Mouse (Mus musculus) layer of hippocampus, adult 8-10 months (tissue): ENCODE results near the gene Tub. TPM values are rescaled to one million over a fixed set of nuclear protein-coding genes. Genes with fewer than 3 reads are reported as not detected.

ENCODE experiments used
- DNase-seq, 2 experiments: peaks; one replicate each; pipeline ENCODE4 v3.0.0; 2022; ENCODE audit warnings: low spot score in 2 of 2
- total RNA-seq, 4 experiments: library from RNA; stranded (reverse); gene quantifications; 2 replicates each; pipeline ENCODE4 v1.2.4; 2022

The Tub gene
- 100 to 1,000 TPM; 146 to 206 (median 173) TPM for total RNA-seq

- peak; percentile 79 to 85 for DNase-seq
These were observed at the start of gene Tub for GRCm38 (mm10) chr7:108950312-108950761. TSS of gene Tub (plus strand) at chr7:108950338.

GRCm38 (mm10) chr7:108903969-108904368, 46.2 kb upstream of the Tub start:
- no peak for DNase-seq

- no peak for DNase-seq
These were observed 23.1 kb upstream of the Tub start for GRCm38 (mm10) chr7:108927043-108927442.

- no peak for DNase-seq
These were observed 21.6 kb upstream of the Tub start for GRCm38 (mm10) chr7:108928280-108929188.

- DNase-seq: no peak
These were observed 20.3 kb upstream of the Tub start, which contains the start of gene Nlrp10 for GRCm38 (mm10) chr7:108929726-108930393. TSS of gene Nlrp10 (minus strand) at chr7:108930178.

- peak; percentile 96 to 99 for DNase-seq
These were observed 16.1 kb upstream of the Tub start, which contains the start of gene Eif3f for GRCm38 (mm10) chr7:108933794-108934731. TSS of gene Eif3f (plus strand) at chr7:108934417.

- DNase-seq: no peak
These were observed 15.3 kb upstream of the Tub start for GRCm38 (mm10) chr7:108934836-108935235.

- DNase-seq: no peak
These were observed 14.7 kb upstream of the Tub start for GRCm38 (mm10) chr7:108935411-108935810.

GRCm38 (mm10) chr7:108936591-108936990, 13.5 kb upstream of the Tub start:
- no peak for DNase-seq

GRCm38 (mm10) chr7:108941466-108941865, 8.7 kb upstream of the Tub start:
- no peak for DNase-seq

GRCm38 (mm10) chr7:108944002-108944401, 6.1 kb upstream of the Tub start:
- DNase-seq: no peak

GRCm38 (mm10) chr7:108948611-108949010, 1.5 kb upstream of the Tub start:
- DNase-seq: no peak

- no peak for DNase-seq
These were observed 837 bp upstream of the Tub start for GRCm38 (mm10) chr7:108949301-108949700.

GRCm38 (mm10) chr7:108950762-108951331, 709 bp downstream of the Tub start:
- peak; percentile 60 to 69 for DNase-seq

- DNase-seq: no peak
These were observed 2.7 kb downstream of the Tub start for GRCm38 (mm10) chr7:108952801-108953200.

- DNase-seq: no peak
These were observed 4.0 kb downstream of the Tub start for GRCm38 (mm10) chr7:108954185-108954584.

GRCm38 (mm10) chr7:108957734-108958133, 7.6 kb downstream of the Tub start:
- no peak for DNase-seq

GRCm38 (mm10) chr7:108965968-108966367, 15.8 kb downstream of the Tub start:
- no peak for DNase-seq

- peak in 1 of 2 experiments; percentile 68 for DNase-seq
These were observed 16.7 kb downstream of the Tub start for GRCm38 (mm10) chr7:108966742-108967362.

GRCm38 (mm10) chr7:108968201-108968600, 18.1 kb downstream of the Tub start:
- DNase-seq: no peak
